ENCODE assay signal across 12 mouse cellular contexts in the genomic region with DNA sequence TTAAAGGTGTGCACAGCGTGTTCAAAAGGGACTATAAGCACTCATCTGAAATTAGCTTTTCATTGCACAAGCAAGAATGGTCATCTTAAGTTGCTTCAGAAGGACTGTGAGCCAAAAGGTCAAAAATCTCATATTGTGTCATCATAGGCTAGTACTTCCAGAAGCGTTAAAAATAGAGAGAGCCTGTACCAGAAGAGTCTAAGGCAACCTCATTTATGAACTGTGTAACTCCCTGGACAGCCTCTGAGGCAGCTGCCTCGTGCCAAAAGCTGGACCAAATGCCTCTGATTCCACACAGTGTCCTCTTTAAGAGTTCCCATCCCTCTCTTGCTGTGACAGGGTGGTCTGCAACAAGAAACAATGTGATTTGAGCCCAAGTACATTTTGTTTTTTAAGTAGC.
DNase-seq lines count a peak whose midpoint lies in the region; ATAC-seq and TF ChIP-seq lines count a peak whose summit lies in the region.
"Had no signal": no experiment of that assay in that cellular context is flagged by ENCODE, and none has a peak within 500 bp of the region (broad histone marks: within the 10 kb centered on the region; RNA-seq: fewer than 3 reads in every experiment).

No protein-coding gene starts in this region.

- H3K36me3 ChIP-seq in lung, embryonic 14.5 days (ENCODE audit: insufficient read depth) = no peaks in the 10 kb centered on the region
- no peaks in the 10 kb centered on the region for H3K36me3 ChIP-seq in heart, embryonic 15.5 days
- H3K36me3 ChIP-seq: neural tube, embryonic 13.5 days had no signal

- H3K27me3 ChIP-seq in lung, embryonic 14.5 days (ENCODE audit: insufficient read depth, low read length) = no peaks in the 10 kb centered on the region
- H3K27me3 ChIP-seq in heart, embryonic 15.5 days = no peaks in the 10 kb centered on the region
- H3K27me3 ChIP-seq: limb, embryonic 13.5 days; neural tube, embryonic 13.5 days had no signal

- peaks cover 10% of the 10 kb centered on the region; the same call in 1 of the 2 replicates for H3K4me1 ChIP-seq in lung, embryonic 14.5 days (ENCODE audit: insufficient read depth)
- H3K4me1 ChIP-seq in lung, adult 2 months (ENCODE audit: control insufficient read depth, insufficient read depth, low read length) = peaks cover 14% of the 10 kb centered on the region
- peaks cover 26% of the 10 kb centered on the region for H3K4me1 ChIP-seq in heart, embryonic 15.5 days (replicated peaks)
- H3K4me1 ChIP-seq: limb, embryonic 13.5 days had no signal

- H3K9ac ChIP-seq in lung, embryonic 14.5 days = no peak overlapping the region
- no peak overlapping the region for H3K9ac ChIP-seq in heart, embryonic 15.5 days
- H3K9ac ChIP-seq: limb, embryonic 13.5 days; neural tube, embryonic 13.5 days had no signal

- TF ChIP-seq POLR2A in lung, adult 2 months (IDR thresholded peaks at IDR 0.05; ENCODE audit: borderline replicate concordance, extremely low read depth, low read depth, low read length) = no peak

- TF ChIP-seq CTCF in lung, embryonic 14.5 days (IDR thresholded peaks at IDR 0.05; ENCODE audit: low read depth) = no peak
- no peak for TF ChIP-seq CTCF in lung, adult 2 months (IDR thresholded peaks at IDR 0.05; ENCODE audit: insufficient read depth, low read length)

- no peaks in the 10 kb centered on the region for H3K9me3 ChIP-seq in lung, embryonic 14.5 days (ENCODE audit: low read depth, low read length)
- no peaks in the 10 kb centered on the region for H3K9me3 ChIP-seq in heart, embryonic 15.5 days (replicated peaks)
- H3K9me3 ChIP-seq: limb, embryonic 13.5 days; neural tube, embryonic 13.5 days had no signal

- H3K27ac ChIP-seq in lung, embryonic 14.5 days (ENCODE audit: low read depth) = 0 out of 2 replicates have a peak overlapping the region, but pooled peaks have one; percentile 3
- peak overlapping the region; percentile 70 for H3K27ac ChIP-seq in heart, embryonic 15.5 days
- H3K27ac ChIP-seq: limb, embryonic 13.5 days; neural tube, embryonic 13.5 days had no signal

- DNase-seq in adrenal gland, postnatal 14 days = peak; percentile 17
- DNase-seq in adrenal gland, postnatal 10 days = no peak
- DNase-seq in lung, embryonic 14.5 days = peak; percentile 57
- no peak for DNase-seq in lung, adult 2 months
- peak; percentile 67 for DNase-seq in lung, postnatal 36 days
- DNase-seq in layer of hippocampus, adult 18-20 months (ENCODE audit: low spot score in 2 of 2) = no peak
- no peak for DNase-seq in adrenal gland, adult 18-20 months (ENCODE audit: low spot score in 2 of 2)
- DNase-seq: cerebellum, postnatal 36 days; right cerebral cortex, adult 18-20 months had no signal

- 38% methylated on average over 3 of the region's 3 CpGs for WGBS in lung, embryonic 14.5 days
- WGBS in lung, adult 2 months = 36% methylated on average over 3 of the region's 3 CpGs
- WGBS in heart, embryonic 15.5 days = 34% methylated on average over 3 of the region's 3 CpGs

- H3K4me3 ChIP-seq in lung, embryonic 14.5 days (ENCODE audit: low read depth, low read length) = no peak overlapping the region
- no peak overlapping the region for H3K4me3 ChIP-seq in lung, adult 2 months (replicated peaks; ENCODE audit: extremely low read depth, low read depth, low read length)
- no peak overlapping the region for H3K4me3 ChIP-seq in heart, embryonic 15.5 days
- H3K4me3 ChIP-seq: limb, embryonic 13.5 days; neural tube, embryonic 13.5 days had no signal

- ATAC-seq in lung, embryonic 14.5 days (ENCODE audit: insufficient read depth) = peak; percentile 68; the same call in 1 of the 2 replicates
- no peak for ATAC-seq in heart, embryonic 15.5 days (replicated peaks; ENCODE audit: insufficient number of reproducible peaks, insufficient read depth, low FRiP score, low read depth)

- H3K4me2 ChIP-seq in lung, embryonic 14.5 days = no peak overlapping the region
- peak overlapping the region; percentile 37; the same call in 1 of the 2 replicates for H3K4me2 ChIP-seq in heart, embryonic 15.5 days
- H3K4me2 ChIP-seq: limb, embryonic 13.5 days; neural tube, embryonic 13.5 days had no signal

Comparison
In these comparisons a context has a peak if more than half of its experiments do, and no peak if none do; other contexts are left out.
1. DNase-seq: peak in adrenal gland, postnatal 14 days (single experiment), lung, embryonic 14.5 days (single experiment) and lung, postnatal 36 days (single experiment); none in adrenal gland, postnatal 10 days (single experiment), lung, adult 2 months (single experiment), layer of hippocampus, adult 18-20 months (0 of 2) and adrenal gland, adult 18-20 months (0 of 2).